Mouse (Mus musculus): ENCODE measurements at regions not wholly inside any gene's neighbourhood (a gene's known extent, or its start where the extent isn't known, plus 50 kb on each side); places are given as distances from the start of the nearest gene placed in this dataset.

- TF ChIP-seq CTCF (IDR thresholded peaks at IDR 0.05; ENCODE audit: low read depth) = no peak
- TF ChIP-seq EP300 (IDR thresholded peaks at IDR 0.05; ENCODE audit: low read depth) = no peak
Observed at GRCm38 (mm10) chr19:52534758-52535157, 270.7 kb downstream of the Ins1 start.
